Mouse (Mus musculus) MEL (cell line): Measurements from ENCODE around the gene Bmp8a.

ENCODE experiments used
- CTCF ChIP-seq, 3 experiments: IDR thresholded peaks in 2 of 3; conservative IDR thresholded peaks in 1 of 3; 2 replicates each; pipeline ENCODE4 v1.5.1; 2011 to 2012; ENCODE audit warnings: low read length in 3 of 3, low read depth in 2 of 3, mild to moderate bottlenecking in 2 of 3, improper control_type of control experiment in 1 of 3, inconsistent platforms in 1 of 3, mixed read lengths in 1 of 3, moderate library complexity in 1 of 3; ENCODE audit not compliant: control insufficient read depth in 1 of 3, insufficient read depth in 1 of 3, poor library complexity in 1 of 3, severe bottlenecking in 1 of 3
- E2F4 ChIP-seq: IDR thresholded peaks from 2 replicates; pipeline ENCODE4 v1.6.1; 2011; ENCODE audit warnings: low read depth, low read length, improper control_type of control experiment, borderline replicate concordance
- EP300 ChIP-seq, 2 experiments: IDR thresholded peaks; 2 replicates each; pipeline ENCODE4 v1.6.1; 2011; ENCODE audit warnings: improper control_type of control experiment in 2 of 2, low read length in 2 of 2, low read depth in 1 of 2, mild to moderate bottlenecking in 1 of 2
- GATA1 ChIP-seq: IDR thresholded peaks from 2 replicates; pipeline ENCODE4 v1.6.1; 2011; ENCODE audit warnings: low read depth, low read length, improper control_type of control experiment
- MAFK ChIP-seq: IDR thresholded peaks from 2 replicates; pipeline ENCODE4 v1.6.1; 2011; ENCODE audit warnings: low read depth, mild to moderate bottlenecking, low read length, improper control_type of control experiment, borderline replicate concordance
- MEF2A ChIP-seq: IDR thresholded peaks from 2 replicates; pipeline ENCODE4 v1.6.1; 2014; ENCODE audit warnings: low read depth, mild to moderate bottlenecking, inconsistent platforms, low read length, improper control_type of control experiment; ENCODE audit not compliant: poor library complexity, insufficient replicate concordance, severe bottlenecking; ENCODE audit errors: extremely low read depth
- MXI1 ChIP-seq: IDR thresholded peaks from 2 replicates; pipeline ENCODE4 v1.6.1; 2011; ENCODE audit warnings: mild to moderate bottlenecking, low read depth, low read length, improper control_type of control experiment
- NRF1 ChIP-seq: IDR thresholded peaks from 2 replicates; pipeline ENCODE4 v1.6.1; 2014; ENCODE audit warnings: low read depth, mild to moderate bottlenecking, inconsistent platforms, low read length, improper control_type of control experiment, moderate library complexity; ENCODE audit not compliant: poor library complexity, insufficient read depth, severe bottlenecking
- POLR2AphosphoS2 ChIP-seq: IDR thresholded peaks from 2 replicates; pipeline ENCODE4 v1.6.1; 2011; ENCODE audit warnings: low read length, improper control_type of control experiment
- RAD21 ChIP-seq: IDR thresholded peaks from 2 replicates; pipeline ENCODE4 v1.6.1; 2011; ENCODE audit warnings: mild to moderate bottlenecking, low read depth, low read length, improper control_type of control experiment
- SIN3A ChIP-seq: IDR thresholded peaks from 2 replicates; pipeline ENCODE4 v1.6.1; 2012; ENCODE audit warnings: low read length, improper control_type of control experiment, inconsistent platforms
- USF1 ChIP-seq: IDR thresholded peaks from 2 replicates; pipeline ENCODE4 v1.6.1; 2014; ENCODE audit warnings: low read depth, mild to moderate bottlenecking, inconsistent platforms, low read length, improper control_type of control experiment, moderate library complexity
- ZC3H11A ChIP-seq: IDR thresholded peaks from 2 replicates; pipeline ENCODE4 v1.6.1; 2012; ENCODE audit warnings: low read depth, mild to moderate bottlenecking, inconsistent platforms, low read length, improper control_type of control experiment
- ZNF384 ChIP-seq: IDR thresholded peaks from 2 replicates; pipeline ENCODE4 v1.6.1; 2012; ENCODE audit warnings: low read depth, mild to moderate bottlenecking, inconsistent platforms, low read length, improper control_type of control experiment

- TF ChIP-seq EP300 (IDR thresholded peaks at IDR 0.05; ENCODE audit: low read depth in 1 of 2, low read length in 2 of 2) (no peak), GATA1 (no peak), CTCF (IDR thresholded peaks at IDR 0.05 in 2 of 3, conservative IDR thresholded peaks at IDR 0.05 in 1 of 3; ENCODE audit: control insufficient read depth in 1 of 3, insufficient read depth in 1 of 3, low read depth in 2 of 3, low read length in 3 of 3, poor library complexity in 1 of 3, severe bottlenecking in 1 of 3) (no peak), RAD21 (no peak), E2F4 (no peak), MAFK (no peak), SIN3A (no peak), MXI1 (no peak), POLR2AphosphoS2 (no peak), USF1 (no peak), ZNF384 (no peak), NRF1 (no peak), MEF2A (no peak), ZC3H11A (no peak)
These were observed 50.1 kb downstream of the Bmp8a start for GRCm38 (mm10) chr4:123292989-123293388.
